Mouse (Mus musculus) hindbrain, embryonic 15.5 days (tissue): ENCODE measurements around the gene Orai2. TPM values are rescaled to one million over a fixed set of nuclear protein-coding genes. Genes with fewer than 3 reads are reported as not detected.
"Not testable (repeated sequence)": the region's sequence is repeated elsewhere in the genome, so short reads cannot be mapped to it uniquely, and the experiment has no call there.

Experiments used
- ATAC-seq: fragments of 200-750 bp; cut with Nextera tagmentation; 2 replicates; pipeline ENCODE4 v1.8.0; 2017; ENCODE audit warnings: low read depth, moderate number of reproducible peaks, moderate TSS enrichment; ENCODE audit not compliant: low FRiP score
- H3K27ac ChIP-seq: fragments of 300-500 bp; sonication (generic); replicated peaks from 2 replicates; pipeline ENCODE4 v1.5.1; 2015; ENCODE audit warnings: mild to moderate bottlenecking, inconsistent platforms
- H3K27me3 ChIP-seq: fragments of 300-500 bp; sonication (generic); 2 replicates; pipeline ENCODE4 v1.6.1; 2015; ENCODE audit warnings: control low read depth, inconsistent platforms
- H3K36me3 ChIP-seq: fragments of 300-500 bp; sonication (generic); 2 replicates; pipeline ENCODE4 v1.6.1; 2015; ENCODE audit warnings: control low read depth, inconsistent platforms
- H3K4me1 ChIP-seq: fragments of 300-500 bp; sonication (generic); replicated peaks from 2 replicates; pipeline ENCODE4 v1.6.1; 2015; ENCODE audit warnings: control low read depth, inconsistent platforms
- H3K4me2 ChIP-seq: fragments of 300-500 bp; sonication (generic); 2 replicates; pipeline ENCODE4 v1.6.1; 2015; ENCODE audit warnings: moderate library complexity, mild to moderate bottlenecking, inconsistent platforms
- H3K4me3 ChIP-seq: fragments of 300-500 bp; sonication (generic); 2 replicates; pipeline ENCODE4 v1.5.1; 2015; ENCODE audit warnings: mild to moderate bottlenecking, inconsistent platforms
- H3K9ac ChIP-seq: fragments of 300-500 bp; sonication (generic); 2 replicates; pipeline ENCODE4 v1.6.1; 2015; ENCODE audit warnings: inconsistent platforms
- H3K9me3 ChIP-seq: fragments of 300-500 bp; sonication (generic); 2 replicates; pipeline ENCODE4 v1.6.1; 2016; ENCODE audit warnings: control low read depth, inconsistent platforms
- WGBS: fragments of 180-500 bp; shearing (Covaris S2); methylation state at CpG from one replicate; pipeline ENCODE4 v1.1.7; 2015; 5-methylcytosine and 5-hydroxymethylcytosine counted together
- microRNA-seq: library from miRNA; unstranded; fragments of <30 nt; microRNA quantifications from one replicate; pipeline ENCODE4, GENCODE M21; 2016
- polyA plus RNA-seq: library from polyadenylated mRNA; unstranded; fragments of >200 nt; fragmentation: Nextera tagmentation; extraction: Ambion mirVana; gene quantifications from 2 replicates; pipeline ENCODE4 v1.2.1, GENCODE M21; 2015

The Orai2 gene
- polyA plus RNA-seq, 1 experiment from 2014 or later, result 47.9 TPM

- H3K27me3 ChIP-seq, result no peaks in the 10 kb centered on the region
- peak within 1 kb of the TSS; percentile 65 for H3K4me3 ChIP-seq
- peak within 1 kb of the TSS; percentile 79 for H3K9ac ChIP-seq
- H3K9me3 ChIP-seq, result no peaks in the 10 kb centered on the region
- H3K36me3 ChIP-seq, result peaks cover 9% of the 10 kb centered on the region; the same call in 1 of the 2 replicates
- ATAC-seq, result peak; percentile 96
- 3% methylated on average over 42 of the region's 42 CpGs for WGBS
- peaks cover 26% of the 10 kb centered on the region for H3K4me1 ChIP-seq
- H3K27ac ChIP-seq, result peak within 1 kb of the TSS; percentile 73
- H3K4me2 ChIP-seq, result peak within 1 kb of the TSS; percentile 92
Observed at GRCm38 (mm10) chr5:136115891-136116783, 54.4 kb downstream of the Orai2 start, which contains the start of gene Polr2j. TSS of gene Polr2j (plus strand) at chr5:136116631.

- H3K9ac ChIP-seq, H3K9me3 ChIP-seq, H3K36me3 ChIP-seq, H3K27ac ChIP-seq, H3K27me3 ChIP-seq, ATAC-seq, H3K4me2 ChIP-seq, H3K4me3 ChIP-seq: not testable (repeated sequence)
- 42% methylated on average over 4 of the region's 4 CpGs for WGBS
- H3K4me1 ChIP-seq, result peaks cover 24% of the 10 kb centered on the region
Observed at GRCm38 (mm10) chr5:136113546-136113945, 57.0 kb downstream of the Orai2 start.

DNA sequence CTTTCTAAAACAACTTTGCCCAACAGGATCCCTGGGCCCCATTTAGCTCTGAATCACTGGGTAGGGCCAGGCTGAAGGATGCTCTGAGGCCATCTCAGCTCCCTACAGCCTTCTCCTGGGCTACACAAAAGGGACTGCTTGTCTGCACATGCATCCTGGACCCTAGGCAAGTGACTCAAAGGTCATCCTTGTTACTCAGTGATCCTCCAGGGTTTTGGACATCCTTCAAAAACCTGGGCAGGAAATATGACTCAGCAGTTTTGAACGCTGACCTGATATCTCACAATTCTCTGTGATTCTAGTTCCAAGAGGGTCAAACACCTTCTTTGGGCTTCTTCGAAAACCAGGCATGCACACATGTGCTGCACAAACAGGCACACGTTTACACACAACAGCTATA is 61.5 kb downstream of the Orai2 start:
- no peak overlapping the region for H3K27ac ChIP-seq
- H3K4me3 ChIP-seq, result no peak overlapping the region
- H3K27me3 ChIP-seq, result no peaks in the 10 kb centered on the region
- no peak for ATAC-seq
- H3K9ac ChIP-seq, result no peak overlapping the region
- H3K4me2 ChIP-seq, result no peak overlapping the region
- H3K4me1 ChIP-seq, result no peaks in the 10 kb centered on the region
- 82% methylated on average over 3 of the region's 3 CpGs for WGBS
- no peaks in the 10 kb centered on the region for H3K9me3 ChIP-seq
- H3K36me3 ChIP-seq, result no peaks in the 10 kb centered on the region

GRCm38 (mm10) chr5:136108486-136108885 is 62.0 kb downstream of the Orai2 start:
- Histone ChIP-seq H3K4me3 (no peak overlapping the region), H3K36me3 (no peaks in the 10 kb centered on the region), H3K9me3 (no peaks in the 10 kb centered on the region), H3K4me1 (no peaks in the 10 kb centered on the region), H3K27me3 (no peaks in the 10 kb centered on the region), H3K27ac (no peak overlapping the region), H3K9ac (no peak overlapping the region), H3K4me2 (no peak overlapping the region)
- 64% methylated on average over 2 of the region's 2 CpGs for WGBS
- no peak for ATAC-seq

DNA sequence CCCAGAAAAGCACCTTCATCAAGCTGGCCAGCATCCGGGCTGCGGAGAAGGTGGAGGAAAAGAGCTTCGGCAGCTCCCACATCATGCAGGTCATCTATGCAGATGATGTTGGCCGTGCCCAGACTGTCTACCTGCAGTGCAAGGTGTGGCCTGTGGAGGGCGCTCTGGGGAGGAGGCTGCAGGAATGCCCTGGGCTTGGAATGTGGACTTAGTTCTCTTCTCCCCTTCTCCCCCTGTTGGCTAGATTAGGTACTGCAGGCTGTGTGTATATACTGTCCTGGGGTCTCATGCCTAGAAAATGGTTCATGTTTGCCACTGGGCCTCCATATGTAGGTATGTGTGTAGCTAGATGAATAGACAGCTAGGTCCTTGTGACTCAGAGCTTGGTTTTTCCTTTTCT is 66.0 kb downstream of the Orai2 start:
- no peaks in the 10 kb centered on the region for H3K9me3 ChIP-seq
- no peak overlapping the region for H3K4me2 ChIP-seq
- H3K9ac ChIP-seq, result no peak overlapping the region
- H3K4me3 ChIP-seq, result no peak overlapping the region
- peaks cover 9% of the 10 kb centered on the region for H3K4me1 ChIP-seq
- WGBS, result 82% methylated on average over 5 of the region's 5 CpGs
- ATAC-seq, result no peak
- H3K27me3 ChIP-seq, result no peaks in the 10 kb centered on the region; the same call in 1 of the 2 replicates
- no peak overlapping the region for H3K27ac ChIP-seq
- H3K36me3 ChIP-seq, result no peaks in the 10 kb centered on the region

GRCm38 (mm10) chr5:136102099-136102820 is 68.3 kb downstream of the Orai2 start:
- no peaks in the 10 kb centered on the region for H3K9me3 ChIP-seq
- 6% methylated on average over 41 of the region's 41 CpGs for WGBS
- peak overlapping the region; percentile 26 for H3K9ac ChIP-seq
- peaks cover 9% of the 10 kb centered on the region for H3K4me1 ChIP-seq
- no peaks in the 10 kb centered on the region for H3K36me3 ChIP-seq
- H3K27ac ChIP-seq, result peak overlapping the region; percentile 52; the same call in 1 of the 2 replicates
- ATAC-seq, result peak; percentile 91
- H3K4me3 ChIP-seq, result peak overlapping the region; percentile 43
- H3K4me2 ChIP-seq, result peak overlapping the region; percentile 74
- H3K27me3 ChIP-seq, result no peaks in the 10 kb centered on the region; the same call in 1 of the 2 replicates

GRCm38 (mm10) chr5:136098536-136098935 is 72.0 kb downstream of the Orai2 start:
- no peak overlapping the region for H3K4me3 ChIP-seq
- no peaks in the 10 kb centered on the region for H3K36me3 ChIP-seq
- no peak overlapping the region for H3K4me2 ChIP-seq
- no peaks in the 10 kb centered on the region; the same call in 1 of the 2 replicates for H3K27me3 ChIP-seq
- no peak overlapping the region for H3K27ac ChIP-seq
- ATAC-seq, result no peak
- H3K4me1 ChIP-seq, result peaks cover 9% of the 10 kb centered on the region
- no peaks in the 10 kb centered on the region for H3K9me3 ChIP-seq
- no peak overlapping the region for H3K9ac ChIP-seq
- 80% methylated on average over 10 of the region's 10 CpGs for WGBS

Small RNA genes lying within 50 kb of the gene (microRNA-seq; reads per million reads assigned to microRNA genes)
- gene Mir7035, result 2.2 reads per million, percentile 3 among the genes with 10 or more reads in this experiment

Other genes starting within 250 kb of the Orai2 start
- 817 and 859 TPM in 2 replicates for gene Ywhag, start 236.1 kb downstream of the Orai2 start, polyA plus RNA-seq
- 1.9 and 2.6 TPM in 2 replicates for gene Ssc4d, start 196.2 kb downstream of the Orai2 start, polyA plus RNA-seq
- 0.21 and 0.37 TPM in 2 replicates for gene Zp3, start 190.6 kb downstream of the Orai2 start, polyA plus RNA-seq
- gene Dtx2, start 175.9 kb downstream of the Orai2 start, polyA plus RNA-seq, result 25.6 and 26.3 TPM in 2 replicates
- not detected in 2 replicates for gene Upk3b, start 132.2 kb downstream of the Orai2 start, polyA plus RNA-seq
- gene Upk3bl, start 116.2 kb downstream of the Orai2 start, polyA plus RNA-seq, result 0.22 and 0.43 TPM in 2 replicates
- 21.5 and 23.0 TPM in 2 replicates for gene Rasa4, start 86.8 kb downstream of the Orai2 start, polyA plus RNA-seq
- gene Polr2j, start 54.1 kb downstream of the Orai2 start, polyA plus RNA-seq, result 206 and 213 TPM in 2 replicates
- 24.6 and 25.9 TPM in 2 replicates for gene Lrwd1, start 34.6 kb downstream of the Orai2 start, polyA plus RNA-seq
- 18.8 and 22.0 TPM in 2 replicates for gene Alkbh4, start 34.6 kb downstream of the Orai2 start, polyA plus RNA-seq
- 60.6 and 61.2 TPM in 2 replicates for gene Prkrip1, start 28.2 kb upstream of the Orai2 start, polyA plus RNA-seq
- gene Sh2b2, start 75.8 kb upstream of the Orai2 start, polyA plus RNA-seq, result 23.3 and 27.1 TPM in 2 replicates